Mouse (Mus musculus) embryonic fibroblast, embryonic 13.5 days (primary cell): ENCODE measurements at regions not wholly inside any gene's neighbourhood (a gene's known extent, or its start where the extent isn't known, plus 50 kb on each side); places are given as distances from the start of the nearest gene placed in this dataset.

Experiments
- CTCF ChIP-seq: IDR thresholded peaks from 2 replicates; pipeline ENCODE4 v1.5.1; 2011; ENCODE audit warnings: mild to moderate bottlenecking, control low read depth, low read length, moderate library complexity, borderline replicate concordance; ENCODE audit not compliant: insufficient read depth
- POLR2A ChIP-seq: IDR thresholded peaks from 2 replicates; pipeline ENCODE4 v1.6.1; 2011; ENCODE audit warnings: low read depth, mild to moderate bottlenecking, control low read depth, low read length, moderate library complexity

DNA sequence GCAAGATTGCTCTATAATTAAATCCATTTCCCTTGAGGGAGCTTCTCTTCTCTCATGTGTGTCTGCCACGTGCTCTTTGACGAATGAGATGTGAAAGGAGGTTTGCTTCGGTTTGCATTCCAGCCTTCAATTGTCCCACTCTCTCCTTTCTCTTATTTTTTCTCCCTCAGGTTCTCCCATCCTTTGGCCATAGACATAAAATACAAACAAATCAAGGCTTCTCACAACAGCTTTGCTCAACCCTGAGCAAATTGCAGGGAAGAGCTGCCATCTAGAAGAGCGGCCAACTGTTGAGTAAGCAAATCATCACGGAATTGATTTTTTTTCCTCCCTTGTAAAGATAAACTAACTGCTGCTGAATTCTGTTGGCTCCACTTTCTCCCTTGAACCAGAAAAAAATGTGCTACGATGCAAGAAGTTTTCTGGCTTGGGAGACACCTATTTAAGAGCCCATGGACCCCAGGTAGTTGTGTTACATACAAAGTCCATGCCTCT, 156.1 kb downstream of the Rpl10-ps3 start:
- TF ChIP-seq POLR2A = no peak
- no peak for TF ChIP-seq CTCF
